Mouse (Mus musculus): ENCODE results near the gene Dnajc4.

Dnajc4 gene

DNA sequence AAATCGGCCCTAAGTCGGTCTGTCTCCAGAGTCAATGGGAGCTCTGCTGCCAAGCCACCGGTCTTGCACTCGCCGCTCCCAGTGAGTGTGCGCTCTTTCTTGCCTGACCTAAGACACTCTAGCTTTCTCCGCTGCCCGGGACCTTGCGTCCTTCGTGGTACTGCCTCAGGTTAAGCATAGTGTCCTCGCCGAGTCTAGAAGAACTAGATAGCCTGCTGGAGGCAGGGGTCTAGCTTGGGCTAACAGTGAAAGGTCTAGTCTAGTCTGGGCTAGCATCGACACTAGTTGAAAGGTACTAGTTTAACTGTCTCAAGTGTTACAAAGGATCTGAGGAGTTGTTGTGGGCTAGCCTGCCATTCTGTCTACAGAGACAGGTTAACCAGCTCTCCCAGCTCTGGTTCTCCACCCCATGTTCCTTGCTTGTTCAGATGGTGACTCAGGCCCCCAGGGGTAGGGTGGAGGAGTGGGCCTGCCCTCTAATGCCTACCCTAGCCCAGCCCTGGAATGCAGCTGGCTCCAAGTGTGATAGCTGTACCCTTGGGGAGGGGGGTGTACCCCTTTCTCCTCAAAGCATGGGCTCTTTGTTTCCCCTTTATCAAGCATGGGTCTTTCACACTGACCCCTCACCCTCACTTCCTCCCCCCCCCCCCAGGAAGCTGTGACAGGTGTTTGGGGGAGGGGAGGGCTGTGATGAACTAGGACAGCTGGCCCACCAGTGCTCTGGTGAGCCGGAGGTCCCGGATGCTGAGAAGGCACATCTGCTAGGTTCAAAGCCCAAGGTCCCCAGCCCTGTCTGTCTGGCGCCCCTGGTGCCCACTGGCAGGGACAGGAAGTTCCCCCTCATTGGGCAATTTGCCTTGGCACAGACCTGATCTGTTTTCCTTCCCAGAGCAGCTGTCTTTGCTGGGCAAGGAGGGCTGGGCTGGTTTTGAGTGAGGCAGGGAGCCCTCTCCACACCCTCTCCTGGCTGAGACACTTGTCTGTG is 16.5 kb downstream of the Dnajc4 start, which contains the start of gene Plcb3:
TSS of gene Plcb3 (minus strand) at position 934 of the 985 bp plus-strand sequence.
- DNase-seq (ENCODE audit: low spot score in 2 of 2), result peak; percentile 41 to 56

DNA sequence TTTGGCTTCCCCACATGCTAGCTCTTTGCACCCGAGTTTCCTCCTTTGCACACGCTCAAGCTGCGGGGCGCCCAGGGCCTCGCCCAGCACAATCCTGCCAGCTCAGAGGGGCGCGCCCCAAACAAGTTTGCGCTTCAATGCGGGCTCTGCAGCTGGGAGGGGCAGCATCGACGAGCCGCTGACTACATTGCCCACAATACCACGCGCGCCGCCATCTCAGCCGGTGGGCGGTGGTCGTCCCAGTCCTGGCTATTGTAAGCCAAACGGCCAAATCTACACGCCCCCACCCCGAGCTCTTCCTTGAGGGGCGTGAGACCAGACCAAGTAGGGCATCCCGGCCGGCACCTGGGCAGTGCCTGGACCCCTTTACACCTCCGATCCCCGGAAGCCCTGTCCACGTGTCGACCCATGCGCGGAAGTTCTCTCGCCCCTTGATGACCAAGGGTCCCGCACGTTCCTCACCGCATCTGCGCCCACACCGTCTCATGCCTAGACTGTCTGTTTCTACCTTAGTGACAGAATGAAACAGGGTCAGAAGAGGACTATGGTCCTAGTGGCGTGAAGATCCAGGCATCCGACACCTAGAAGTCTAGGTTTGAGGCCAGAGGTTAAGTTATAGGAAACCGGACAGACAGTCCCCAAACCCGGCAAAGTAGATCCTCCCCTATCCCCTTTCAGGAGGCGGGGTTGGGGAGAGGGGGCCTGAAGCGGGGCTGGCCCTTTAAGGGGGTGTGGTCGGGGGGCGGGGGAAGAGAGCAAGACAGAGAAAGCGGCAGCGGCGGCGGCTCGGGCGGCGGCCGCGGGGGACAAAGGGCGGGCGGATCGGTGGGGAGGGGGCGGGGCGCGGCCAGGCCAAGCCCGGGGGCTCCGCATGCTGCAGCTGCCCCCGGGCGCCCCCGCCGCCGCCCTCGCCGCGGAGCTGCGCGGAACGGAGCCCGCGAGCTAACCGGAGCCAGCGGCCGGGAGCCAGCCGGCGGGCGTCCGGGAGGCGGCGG is 17.9 kb downstream of the Dnajc4 start, which contains the start of gene Ppp1r14b:
TSS of gene Ppp1r14b (plus strand) at position 758 of the 995 bp plus-strand sequence.
- peak; percentile 55 to 75 for DNase-seq (ENCODE audit: low spot score in 2 of 2)

- DNase-seq (ENCODE audit: low spot score in 2 of 2), result no peak
Observed at GRCm38 (mm10) chr19:6973581-6974190, 18.7 kb downstream of the Dnajc4 start.

DNA sequence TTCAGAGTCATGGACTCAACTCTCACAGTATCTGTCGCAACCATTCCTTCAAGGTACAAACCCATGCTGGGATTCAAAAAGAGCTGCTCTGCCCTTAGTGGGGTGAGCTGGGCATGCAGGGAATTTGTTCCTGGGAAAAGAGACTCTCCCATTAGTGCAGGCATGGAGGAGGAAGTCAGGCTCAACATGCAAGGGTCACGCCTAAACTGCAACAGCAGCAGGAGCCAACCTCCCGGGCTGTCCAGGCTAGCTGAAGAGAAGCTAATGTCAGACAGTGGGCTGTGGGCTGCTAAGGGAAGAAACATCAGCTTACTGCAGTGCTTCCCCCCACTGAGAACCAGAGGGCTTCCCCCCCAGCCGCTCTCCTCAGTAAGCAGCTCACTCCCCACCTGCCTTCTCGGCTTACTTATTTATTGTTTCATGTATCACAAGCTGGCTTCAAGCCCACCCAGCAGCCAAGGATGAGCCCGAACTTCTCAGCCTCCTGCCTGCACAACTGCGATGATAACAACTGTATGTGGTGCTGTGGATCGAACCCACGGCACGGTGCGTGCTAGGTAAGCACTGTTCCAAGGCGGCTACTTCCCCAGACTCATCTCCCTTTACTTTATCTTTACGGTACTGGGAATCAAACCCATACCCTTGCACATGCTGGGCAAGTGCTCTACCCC is 20.0 kb downstream of the Dnajc4 start:
- DNase-seq (ENCODE audit: low spot score in 2 of 2), result no peak

GRCm38 (mm10) chr19:6971644-6972043 is 20.7 kb downstream of the Dnajc4 start:
- DNase-seq (ENCODE audit: low spot score in 2 of 2), result no peak

DNA sequence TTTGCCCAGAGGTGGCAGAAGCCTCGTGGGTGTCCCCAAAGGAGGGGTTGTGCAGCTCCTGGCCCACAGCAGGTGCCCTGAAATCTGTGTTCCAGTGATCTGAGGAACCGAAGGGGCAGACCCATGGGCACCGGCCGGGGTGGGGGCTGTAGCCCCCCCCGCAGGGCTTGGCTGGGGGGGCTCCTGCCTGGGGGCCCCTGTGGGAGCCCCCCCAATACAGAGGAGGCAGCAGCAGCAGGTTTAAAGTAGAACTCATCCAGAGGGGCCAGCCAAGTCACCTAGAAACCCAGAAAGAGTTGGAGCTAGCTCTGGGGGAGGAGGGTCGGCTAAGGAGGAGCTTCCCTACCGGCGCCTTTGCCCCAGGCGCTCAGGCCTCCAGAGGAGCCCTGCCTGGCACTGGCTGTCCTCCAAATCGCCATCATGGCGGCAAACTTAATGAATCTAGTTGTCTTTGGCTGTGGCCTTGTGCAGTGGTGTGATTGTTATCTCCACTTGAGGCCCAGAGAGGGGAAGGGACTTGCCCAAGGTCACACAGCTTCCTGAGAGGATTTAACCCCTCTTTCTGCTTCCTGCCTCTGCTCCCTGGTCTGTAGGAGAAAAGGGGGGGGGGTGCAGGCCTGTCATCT is 21.8 kb downstream of the Dnajc4 start:
- no peak for DNase-seq (ENCODE audit: low spot score in 2 of 2)

- DNase-seq (ENCODE audit: low spot score in 2 of 2), result peak; percentile 65 to 75
Observed at GRCm38 (mm10) chr19:6969665-6970381, 22.5 kb downstream of the Dnajc4 start.

DNA sequence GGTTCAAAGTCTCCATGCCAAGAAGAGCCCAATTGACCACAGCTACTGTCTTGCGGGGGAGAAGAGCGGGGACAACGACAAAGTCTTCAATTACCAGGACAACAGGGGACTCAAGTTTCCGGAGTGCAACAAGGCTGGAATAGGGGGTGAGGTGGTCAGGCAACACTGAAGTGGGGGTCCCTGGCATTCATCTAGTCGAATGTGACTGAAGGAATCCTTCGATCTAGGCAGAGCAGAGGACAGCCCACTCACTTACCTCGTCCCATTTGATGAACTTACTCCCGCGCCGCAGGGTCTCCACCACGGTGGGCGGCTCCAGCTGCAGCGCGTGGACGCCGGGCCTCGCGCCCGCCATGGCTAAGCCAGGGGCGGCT is 23.1 kb downstream of the Dnajc4 start:
- DNase-seq (ENCODE audit: low spot score in 2 of 2), result no peak

- no peak for DNase-seq (ENCODE audit: low spot score in 2 of 2)
Observed at GRCm38 (mm10) chr19:6968491-6969271, 23.7 kb downstream of the Dnajc4 start.

DNA sequence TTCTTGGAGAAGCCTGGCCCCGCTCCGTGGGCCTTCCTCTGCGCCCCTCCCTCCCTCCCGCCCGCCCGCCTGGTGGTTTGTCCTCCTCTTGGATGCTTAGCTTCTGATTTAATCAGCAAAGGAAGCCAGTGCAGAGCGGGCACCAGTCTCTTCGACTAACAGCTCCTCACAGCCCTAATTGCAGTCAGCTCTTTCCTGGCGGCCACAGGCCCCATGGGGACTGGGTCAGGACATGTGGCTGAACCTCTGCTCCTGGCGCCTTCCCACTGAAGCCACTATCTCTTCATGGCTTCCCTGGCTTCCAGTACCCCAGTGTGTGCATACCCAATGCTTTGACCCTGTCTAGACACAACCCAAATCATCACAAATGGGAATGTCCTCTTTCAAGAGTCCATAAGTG is 35.9 kb downstream of the Dnajc4 start:
- DNase-seq (ENCODE audit: low spot score in 2 of 2), result no peak

GRCm38 (mm10) chr19:6955424-6955823 is 36.9 kb downstream of the Dnajc4 start:
- no peak for DNase-seq (ENCODE audit: low spot score in 2 of 2)

DNA sequence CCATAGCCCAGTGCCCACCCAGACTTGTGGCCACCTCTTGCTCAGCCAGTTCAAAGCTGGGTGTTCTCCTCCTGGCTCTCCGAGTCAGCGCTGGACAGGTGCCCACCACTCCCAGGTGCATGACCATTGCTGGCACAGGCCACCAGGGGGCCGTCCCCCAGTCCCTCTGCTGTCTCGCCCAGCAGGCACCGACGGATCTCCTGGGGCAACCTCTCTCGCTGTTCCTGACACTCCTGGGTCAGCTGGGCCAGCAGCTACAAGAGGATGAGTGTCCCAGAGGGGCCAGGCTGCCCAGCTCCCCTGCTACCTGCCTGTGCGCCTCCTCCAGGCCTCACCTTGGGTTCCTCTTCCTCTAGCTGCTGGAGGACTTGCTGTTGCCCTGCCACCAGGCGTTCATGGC is 38.3 kb downstream of the Dnajc4 start:
- DNase-seq (ENCODE audit: low spot score in 2 of 2), result no peak

DNA sequence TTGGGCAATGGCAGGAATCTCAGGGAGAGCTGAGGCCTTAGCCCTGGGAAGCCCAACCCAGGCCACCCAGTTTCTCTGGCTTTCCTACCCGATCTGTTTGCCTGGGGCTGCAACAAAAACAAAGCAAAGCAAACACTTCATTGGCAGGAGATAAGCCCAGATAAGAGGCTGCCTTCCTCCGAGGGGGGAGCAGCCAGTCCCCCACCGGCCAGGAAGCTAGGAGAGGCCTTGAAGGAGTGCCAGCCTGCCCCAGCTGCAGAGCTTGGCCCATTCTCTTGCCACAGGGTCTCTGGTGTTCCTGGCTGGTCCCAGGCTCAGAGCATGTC is 39.7 kb downstream of the Dnajc4 start:
- no peak for DNase-seq (ENCODE audit: low spot score in 2 of 2)

DNA sequence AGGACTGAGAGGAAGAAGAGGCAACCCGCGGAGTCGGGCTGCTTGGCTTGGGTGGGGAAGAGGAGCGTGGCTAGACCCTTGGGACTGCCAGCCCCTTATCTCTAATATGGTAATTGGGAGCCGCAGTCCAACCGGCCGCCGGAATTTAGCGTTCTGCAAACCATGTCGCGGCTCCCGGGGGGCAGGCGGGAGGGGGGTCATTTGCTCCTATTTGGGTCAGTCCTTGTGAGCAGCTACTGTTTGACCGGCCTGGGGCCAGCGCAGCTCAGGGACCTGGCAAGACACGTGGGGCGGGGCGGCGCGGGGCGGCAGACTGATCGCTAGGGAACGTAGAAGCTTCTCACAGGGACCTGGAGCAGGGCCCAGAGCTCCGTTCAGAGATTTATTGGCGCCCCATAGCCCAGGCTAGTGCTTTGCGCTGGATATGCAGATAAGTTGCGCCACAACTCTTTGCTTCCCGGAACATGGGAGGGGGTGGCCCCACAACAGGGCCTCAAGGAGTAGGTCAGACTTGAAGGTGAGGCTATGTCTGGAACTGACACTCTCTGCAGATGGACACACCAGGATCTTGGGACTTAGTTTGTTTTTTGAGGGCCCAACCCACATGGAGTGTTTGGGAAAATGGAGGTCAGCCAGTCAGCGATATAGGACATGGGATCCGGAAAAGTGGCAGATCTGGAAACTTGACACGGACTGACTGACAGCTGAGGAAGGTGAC is 40.2 kb downstream of the Dnajc4 start:
- peak in 1 of 2 experiments; percentile 30 for DNase-seq (ENCODE audit: low spot score in 2 of 2)

- DNase-seq (ENCODE audit: low spot score in 2 of 2), result peak; percentile 49 to 51
Observed at GRCm38 (mm10) chr19:6951381-6951968, 40.9 kb downstream of the Dnajc4 start.

GRCm38 (mm10) chr19:6950613-6951153 is 41.7 kb downstream of the Dnajc4 start:
- no peak for DNase-seq (ENCODE audit: low spot score in 2 of 2)

DNA sequence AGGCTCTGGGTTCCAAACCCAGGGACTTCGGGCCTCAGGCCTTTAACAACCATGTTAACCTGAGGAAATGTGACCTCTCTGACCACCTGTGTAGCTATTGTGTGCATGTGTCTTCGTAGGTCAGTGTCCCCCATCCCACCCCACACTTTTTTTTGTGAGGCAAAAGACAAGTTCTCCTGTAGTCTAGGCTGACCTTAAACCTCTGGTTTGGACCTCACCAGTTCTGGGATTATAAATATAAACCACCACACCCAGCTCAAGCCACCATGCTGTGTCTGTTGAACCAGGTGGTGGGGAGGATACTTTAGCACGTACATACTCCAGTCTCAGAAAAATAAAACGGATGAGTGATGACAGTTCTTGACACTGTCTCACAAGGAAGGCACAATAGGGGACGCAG is 42.4 kb downstream of the Dnajc4 start:
- no peak for DNase-seq (ENCODE audit: low spot score in 2 of 2)

DNA sequence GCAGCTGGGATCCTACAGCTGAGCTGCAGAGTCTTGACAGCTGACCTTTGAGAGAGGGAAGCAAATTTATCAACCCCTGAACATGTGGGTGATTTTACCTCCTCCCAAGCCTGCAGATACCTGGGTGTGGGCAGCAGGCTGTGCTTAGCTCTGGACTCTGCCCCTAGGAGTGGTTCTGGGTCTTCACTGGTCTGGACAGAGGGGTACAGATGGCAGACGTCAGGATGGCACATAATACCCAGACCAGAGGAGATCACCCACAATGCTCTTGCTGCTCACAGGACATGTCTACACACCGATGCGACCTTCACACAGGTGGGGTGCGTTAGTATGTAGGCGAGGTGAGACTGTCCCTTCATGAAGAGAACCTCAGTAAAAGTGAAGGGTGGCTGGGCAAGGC is 42.8 kb downstream of the Dnajc4 start:
- DNase-seq (ENCODE audit: low spot score in 2 of 2), result no peak

Data from natural killer cell, adult 2 months (primary cell).